Mouse (Mus musculus) bone marrow macrophage, adult 2 months (primary cell): ENCODE measurements around the gene Cdc37l1.

Source experiments
- CTCF ChIP-seq: IDR thresholded peaks from 2 replicates; pipeline ENCODE4 v1.5.1; 2012; ENCODE audit warnings: low read depth, mild to moderate bottlenecking, low read length, moderate library complexity
- POLR2A ChIP-seq: IDR thresholded peaks from 2 replicates; pipeline ENCODE4 v1.6.1; 2012; ENCODE audit warnings: mild to moderate bottlenecking, low read depth, low read length, borderline replicate concordance

GRCm38 (mm10) chr19:29052786-29053185 lies 62.6 kb downstream of the Cdc37l1 start:
- TF ChIP-seq CTCF (no peak), POLR2A (no peak)
